Comparison of ENCODE assay signal across 26 mouse cellular contexts in genomic region chr7:44626068-44626385, GRCm38 (mm10). TPM values are rescaled to one million over a fixed set of nuclear protein-coding genes. Genes with fewer than 3 reads are reported as not detected.
DNase-seq lines count a peak whose midpoint lies in the region; ATAC-seq and TF ChIP-seq lines count a peak whose summit lies in the region.
"Had no signal": no experiment of that assay in that cellular context is flagged by ENCODE, and none has a peak within 500 bp of the region (broad histone marks: within the 10 kb centered on the region; RNA-seq: fewer than 3 reads in every experiment).

No protein-coding gene starts in this region.

- 43% methylated on average over 1 of the region's 1 CpGs for WGBS in stomach, postnatal 0 days

- peaks cover 11% of the 10 kb centered on the region for H3K36me3 ChIP-seq in E14TG2a.4 (ENCODE audit: insufficient read depth, low read length)
- no peaks in the 10 kb centered on the region for H3K36me3 ChIP-seq in stomach, postnatal 0 days (ENCODE audit: control insufficient read depth, insufficient read depth, low read length)
- H3K36me3 ChIP-seq: embryonic facial prominence, embryonic 12.5 days; embryonic facial prominence, embryonic 15.5 days; G1E; heart, embryonic 12.5 days; heart, embryonic 15.5 days; hindbrain, embryonic 12.5 days; intestine, embryonic 15.5 days had no signal

- H3K4me3 ChIP-seq in layer of hippocampus, adult 2 months, result no peak overlapping the region
- H3K4me3 ChIP-seq in E14TG2a.4 (replicated peaks; ENCODE audit: low read length), result no peak overlapping the region
- H3K4me3 ChIP-seq in stomach, postnatal 0 days (ENCODE audit: low read depth, low read length), result no peak overlapping the region
- H3K4me3 ChIP-seq: embryonic facial prominence, embryonic 12.5 days; embryonic facial prominence, embryonic 15.5 days; heart, embryonic 12.5 days; heart, embryonic 15.5 days; hindbrain, embryonic 12.5 days; intestine, embryonic 15.5 days had no signal

- no peaks in the 10 kb centered on the region for H3K9me3 ChIP-seq in E14TG2a.4 (ENCODE audit: low read length)
- H3K9me3 ChIP-seq in stomach, postnatal 0 days (ENCODE audit: control insufficient read depth, low read length), result no peaks in the 10 kb centered on the region
- H3K9me3 ChIP-seq: embryonic facial prominence, embryonic 12.5 days; embryonic facial prominence, embryonic 15.5 days; heart, embryonic 15.5 days; intestine, embryonic 15.5 days had no signal

- H3K4me1 ChIP-seq in E14TG2a.4 (replicated peaks; ENCODE audit: low read depth, low read length), result peaks cover 55% of the 10 kb centered on the region
- H3K4me1 ChIP-seq in stomach, postnatal 0 days (replicated peaks; ENCODE audit: control insufficient read depth, insufficient read depth), result no peaks in the 10 kb centered on the region
- H3K4me1 ChIP-seq: embryonic facial prominence, embryonic 12.5 days; embryonic facial prominence, embryonic 15.5 days; heart, embryonic 12.5 days; heart, embryonic 15.5 days; intestine, embryonic 15.5 days had no signal

- intact Hi-C loops in left cerebral cortex, postnatal 36 days (cut with DNase I), result no loop called here

- DNase-seq in heart, adult 11 months, result peak; percentile 80
- DNase-seq in heart, postnatal 4 days, result no peak
- no peak for DNase-seq in layer of hippocampus, adult 2 months (ENCODE audit: low spot score in 2 of 2)
- no peak for DNase-seq in layer of hippocampus, adult 18-20 months (ENCODE audit: low spot score in 2 of 2)
- DNase-seq in stomach, postnatal 0 days (ENCODE audit: low spot score), result no peak
- no peak for DNase-seq in left cerebral cortex, postnatal 36 days (ENCODE audit: low spot score in 2 of 2)
- DNase-seq: adrenal gland, adult 2 months; adrenal gland, postnatal 25 days; forebrain, postnatal 0 days; gastrocnemius, postnatal 36 days; heart, postnatal 10 days; kidney, adult 2 months had no signal

- peaks cover 8% of the 10 kb centered on the region; the same call in 1 of the 2 replicates for H3K27me3 ChIP-seq in E14TG2a.4 (ENCODE audit: insufficient read depth, low read length)
- H3K27me3 ChIP-seq in stomach, postnatal 0 days (ENCODE audit: control insufficient read depth, insufficient read depth, low read length), result no peaks in the 10 kb centered on the region
- H3K27me3 ChIP-seq: embryonic facial prominence, embryonic 12.5 days; embryonic facial prominence, embryonic 15.5 days; intestine, embryonic 15.5 days had no signal

- no peak overlapping the region for H3K9ac ChIP-seq in stomach, postnatal 0 days (ENCODE audit: low read length)
- H3K9ac ChIP-seq: embryonic facial prominence, embryonic 12.5 days; embryonic facial prominence, embryonic 15.5 days; forebrain, postnatal 0 days; heart, embryonic 12.5 days; heart, embryonic 15.5 days; hindbrain, embryonic 12.5 days; intestine, embryonic 15.5 days had no signal

- TF ChIP-seq CTCF in layer of hippocampus, adult 2 months (conservative IDR thresholded peaks at IDR 0.05), result peak; percentile 32
- peak; percentile 46 for TF ChIP-seq CTCF in E14TG2a.4 (conservative IDR thresholded peaks at IDR 0.05; ENCODE audit: low read length)
- TF ChIP-seq CTCF in stomach, postnatal 0 days (IDR thresholded peaks at IDR 0.05; ENCODE audit: low read depth), result peak; percentile 20; the same call in 1 of the 2 replicates

- no peak overlapping the region for H3K27ac ChIP-seq in layer of hippocampus, adult 2 months
- H3K27ac ChIP-seq in stomach, postnatal 0 days (replicated peaks), result no peak overlapping the region
- H3K27ac ChIP-seq: embryonic facial prominence, embryonic 12.5 days; embryonic facial prominence, embryonic 15.5 days; heart, embryonic 15.5 days; hindbrain, embryonic 12.5 days; intestine, embryonic 15.5 days had no signal

- no peak overlapping the region for H3K4me2 ChIP-seq in stomach, postnatal 0 days (replicated peaks; ENCODE audit: low read depth)
- H3K4me2 ChIP-seq: embryonic facial prominence, embryonic 12.5 days; embryonic facial prominence, embryonic 15.5 days; heart, embryonic 12.5 days; heart, embryonic 15.5 days; hindbrain, embryonic 12.5 days; intestine, embryonic 15.5 days had no signal

- ATAC-seq in stomach, postnatal 0 days (ENCODE audit: low FRiP score, low TSS enrichment), result no peak
- ATAC-seq: forebrain, embryonic 14.5 days; forebrain, postnatal 0 days; hindbrain, embryonic 16.5 days; intestine, embryonic 15.5 days; Patski had no signal

- no peak for TF ChIP-seq EP300 in stomach, postnatal 0 days (optimal IDR thresholded peaks at IDR 0.05)

RNA-seq across cellular contexts. Expression of gene Kcnc3, which starts 35.6 kb away (rescaled TPM):
- total RNA-seq in heart, postnatal 4 days (2021), result under 1 TPM; 0.38 to 0.43 TPM
- total RNA-seq in layer of hippocampus, adult 2 months (2021), result 100 to 1,000 TPM; 184 to 186 TPM
- total RNA-seq in layer of hippocampus, adult 18-20 months (2021), result 100 to 1,000 TPM; 164 to 170 TPM
- polyA plus RNA-seq in stomach, postnatal 0 days (2015; fragmentation: Nextera tagmentation; extraction: Ambion mirVana), result 0.06 and 0.10 TPM in 2 replicates
- 100 to 1,000 TPM in 1 of 2 experiments, 10 to 100 TPM in 1; 97.6 to 107 TPM for total RNA-seq in left cerebral cortex, postnatal 36 days (2021)
- total RNA-seq: hematopoietic stem cell, adult 5-6 weeks had no signal
- polyA plus RNA-seq: G1E had no signal

RNA-seq across cellular contexts. Expression of gene Myh14, which starts 44.6 kb away (rescaled TPM):
- 10 to 100 TPM; 11.8 to 14.3 TPM for total RNA-seq in heart, postnatal 4 days (2021)
- total RNA-seq in layer of hippocampus, adult 2 months (2021), result 10 to 100 TPM; 30.4 TPM
- total RNA-seq in layer of hippocampus, adult 18-20 months (2021), result 10 to 100 TPM; 31.4 to 33.4 TPM
- 28.1 and 28.4 TPM in 2 replicates for polyA plus RNA-seq in stomach, postnatal 0 days (2015; fragmentation: Nextera tagmentation; extraction: Ambion mirVana)
- total RNA-seq in left cerebral cortex, postnatal 36 days (2021), result 10 to 100 TPM; 17.7 to 20.6 TPM
- total RNA-seq: common myeloid progenitor, adult 5-6 weeks; G1E; granulocyte monocyte progenitor cell, adult 5-6 weeks had no signal
- polyA plus RNA-seq: G1E had no signal

RNA-seq across cellular contexts. Expression of gene Napsa, which starts 53.8 kb away (rescaled TPM):
- total RNA-seq in heart, postnatal 4 days (2021), result under 1 TPM; 0.50 to 0.59 TPM
- total RNA-seq in layer of hippocampus, adult 2 months (2021), result not detected
- not detected for total RNA-seq in layer of hippocampus, adult 18-20 months (2021)
- polyA plus RNA-seq in stomach, postnatal 0 days (2015; fragmentation: Nextera tagmentation; extraction: Ambion mirVana), result 0.50 and 0.55 TPM in 2 replicates
- total RNA-seq in left cerebral cortex, postnatal 36 days (2021), result not detected
- polyA plus RNA-seq: heart, embryonic 12.5 days had no signal

Comparison
In these comparisons a context has a peak if more than half of its experiments do, and no peak if none do; other contexts are left out.
1. RNA of gene Kcnc3, which starts 35.6 kb away (total RNA-seq): 184 to 186 TPM in layer of hippocampus, adult 2 months, 164 to 170 TPM in layer of hippocampus, adult 18-20 months and 97.6 to 107 TPM in left cerebral cortex, postnatal 36 days; 0.38 to 0.43 TPM in heart, postnatal 4 days; every median in the first group is over 10 times any median in the second.
2. Peak in every context shown above with its lines, with median percentiles within 50 percentile points of each other: CTCF ChIP-seq.